Mouse (Mus musculus): Measurements from ENCODE around the gene Gas1.

DNA sequence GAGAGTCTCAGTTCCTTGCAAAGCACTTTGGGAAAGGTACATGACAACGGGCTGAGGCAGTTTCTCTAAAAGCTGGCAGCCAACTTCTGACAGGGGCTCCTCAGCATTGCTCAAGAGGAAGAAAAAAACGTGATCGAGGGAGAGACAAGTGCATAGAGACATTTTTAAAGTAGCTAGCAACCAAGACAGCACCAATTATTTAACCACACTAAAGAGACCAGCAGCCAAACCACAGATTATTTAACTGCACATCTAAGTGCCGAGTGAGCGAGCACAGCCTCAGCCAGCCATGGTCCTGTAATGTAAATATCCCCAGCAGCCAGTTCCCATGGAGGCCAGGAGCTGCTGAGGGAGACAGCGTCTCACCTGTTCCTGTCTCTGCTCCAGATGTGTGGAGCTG, 16.1 kb upstream of the Gas1 start:
- no peak for TF ChIP-seq POLR2A (IDR thresholded peaks at IDR 0.05; ENCODE audit: borderline replicate concordance, control insufficient read depth, low read depth, low read length)
- no peak for TF ChIP-seq CTCF (IDR thresholded peaks at IDR 0.05; ENCODE audit: control insufficient read depth, insufficient read depth, low read length)

Data from bone marrow, adult 2 months (tissue).